Mouse (Mus musculus) kidney, postnatal 4 days (tissue): Measurements from ENCODE around the gene Maml2.

Experiments used
- DNase-seq, 2 experiments: peaks; one replicate each; pipeline ENCODE4 v3.0.0; 2021; ENCODE audit warnings: mixed read lengths in 2 of 2

The Maml2 gene

DNA sequence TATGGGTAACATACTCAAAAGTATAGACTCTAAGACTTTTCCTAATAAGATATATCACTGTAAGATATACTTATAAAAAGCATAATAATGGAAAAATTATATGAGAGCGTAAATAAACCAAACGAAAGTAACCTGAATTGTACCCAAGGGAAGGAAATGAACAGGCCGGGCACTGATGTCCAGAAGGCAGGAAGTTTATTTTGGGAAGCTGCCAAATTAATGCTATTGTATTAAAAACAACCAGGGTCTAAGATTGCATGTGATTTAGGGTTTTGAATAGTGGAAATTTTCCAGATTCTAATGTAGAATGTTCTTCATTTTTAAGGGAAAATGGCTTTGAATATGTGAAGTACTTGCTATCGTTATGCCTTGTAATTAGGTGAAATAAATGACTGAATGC, 454.8 kb downstream of the Maml2 start:
- no peak for DNase-seq
